Comparison of ENCODE assay signal across 8 mouse cellular contexts in the genomic region with DNA sequence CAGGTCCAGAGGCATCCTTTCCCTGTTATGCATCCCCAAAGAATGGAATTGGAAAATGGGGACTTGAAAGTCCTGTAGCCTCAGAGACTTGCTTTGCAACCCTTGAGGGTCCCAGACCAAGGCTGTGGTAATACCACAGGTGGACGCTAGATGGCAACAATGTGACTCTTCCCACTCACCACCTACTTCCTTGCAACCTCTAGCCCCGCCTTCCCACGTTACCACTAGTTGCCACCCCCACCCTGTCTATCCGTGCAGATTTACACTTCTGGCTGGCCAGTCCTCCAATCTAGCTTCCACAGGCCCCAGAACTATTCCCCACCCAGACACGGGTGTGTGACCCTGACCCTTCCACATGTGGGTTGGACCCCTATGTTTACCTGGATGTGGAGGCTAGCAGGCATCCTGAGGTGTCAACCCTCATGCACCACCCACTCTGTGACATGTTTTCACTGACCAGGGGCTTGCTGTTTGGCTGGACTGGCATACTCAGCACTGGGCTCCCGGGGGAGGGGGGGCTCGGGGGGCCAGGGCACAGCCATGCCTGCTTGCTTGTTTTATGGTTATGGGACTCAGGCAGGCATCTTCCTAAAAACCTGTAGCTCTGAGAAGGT. TPM values are rescaled to one million over a fixed set of nuclear protein-coding genes. Genes with fewer than 3 reads are reported as not detected.
DNase-seq lines count a peak whose midpoint lies in the region; ATAC-seq lines count a peak whose summit lies in the region.

No protein-coding gene starts in this region.

- H3K9ac ChIP-seq in forebrain, embryonic 11.5 days (ENCODE audit: low read length) = no peak overlapping the region

- no peak overlapping the region for H3K4me3 ChIP-seq in forebrain, embryonic 11.5 days (ENCODE audit: low read depth, low read length)
- no peak overlapping the region for H3K4me3 ChIP-seq in hindbrain, embryonic 10.5 days

- DNase-seq in gastrocnemius, adult 18-20 months (ENCODE audit: low spot score) = peak; percentile 57
- no peak for DNase-seq in gastrocnemius, postnatal 25 days
- DNase-seq in c-Kit-positive CD71-negative TER-119-negative erythroid progenitor cells, embryonic 14.5 days (ENCODE audit: low read depth) = peak; percentile 62
- DNase-seq in forebrain, embryonic 11.5 days (ENCODE audit: low spot score) = peak; percentile 88
- DNase-seq in hindbrain, embryonic 10.5 days (ENCODE audit: low spot score) = peak; percentile 69
- DNase-seq in layer of hippocampus, adult 9-11 months = peak; percentile 56
- DNase-seq in skeletal muscle tissue, adult 2 months (ENCODE audit: low read depth, low spot score) = peak; percentile 36

- peaks cover 26% of the 10 kb centered on the region for H3K36me3 ChIP-seq in forebrain, embryonic 11.5 days (ENCODE audit: control insufficient read depth, insufficient read depth, low read length)
- peaks cover 70% of the 10 kb centered on the region for H3K36me3 ChIP-seq in hindbrain, embryonic 10.5 days

- no peaks in the 10 kb centered on the region for H3K27me3 ChIP-seq in forebrain, embryonic 11.5 days (ENCODE audit: control insufficient read depth, insufficient read depth, low read length)
- no peaks in the 10 kb centered on the region for H3K27me3 ChIP-seq in hindbrain, embryonic 10.5 days (ENCODE audit: insufficient read depth, poor library complexity, severe bottlenecking)

- peak; percentile 81 for ATAC-seq in forebrain, embryonic 11.5 days (replicated peaks; ENCODE audit: low FRiP score)
- peak; percentile 92 for ATAC-seq in megakaryocyte, adult 5-6 weeks (ENCODE audit: poor library complexity, severe bottlenecking)

- WGBS in forebrain, embryonic 11.5 days = 16% methylated on average over 7 of the region's 7 CpGs
- WGBS in hindbrain, embryonic 10.5 days = 15% methylated on average over 7 of the region's 7 CpGs

- H3K4me1 ChIP-seq in forebrain, embryonic 11.5 days (replicated peaks; ENCODE audit: control insufficient read depth, insufficient read depth, low read length) = no peaks in the 10 kb centered on the region
- H3K4me1 ChIP-seq in hindbrain, embryonic 10.5 days (replicated peaks) = 0 out of 2 replicates have a peak, but pooled peaks cover 2% of the 10 kb centered on the region

- no peaks in the 10 kb centered on the region for H3K9me3 ChIP-seq in forebrain, embryonic 11.5 days (ENCODE audit: control insufficient read depth, low read length)
- H3K9me3 ChIP-seq in hindbrain, embryonic 10.5 days = peaks cover 11% of the 10 kb centered on the region; the same call in 1 of the 2 replicates

- no peak overlapping the region for H3K4me2 ChIP-seq in forebrain, embryonic 11.5 days (ENCODE audit: low read depth, low read length, severe bottlenecking)

- no peak overlapping the region for H3K27ac ChIP-seq in forebrain, embryonic 11.5 days (ENCODE audit: low read depth, low read length)
- no peak overlapping the region for H3K27ac ChIP-seq in hindbrain, embryonic 10.5 days

RNA-seq across cellular contexts. Expression of gene Slc29a4, which starts 31.3 kb away (rescaled TPM):
- total RNA-seq in gastrocnemius, adult 18-20 months (2021) = under 1 TPM in 1 of 2 experiments, not detected in 1; 0.24 TPM
- under 1 TPM; 0.16 to 0.26 TPM for total RNA-seq in gastrocnemius, postnatal 25 days (2021)
- polyA plus RNA-seq in forebrain, embryonic 11.5 days (2014; fragmentation: Nextera tagmentation; extraction: Ambion mirVana) = 31.3 and 35.6 TPM in 2 replicates
- polyA plus RNA-seq in hindbrain, embryonic 10.5 days (2016; fragmentation: Nextera tagmentation; extraction: Ambion mirVana) = 21.8 and 42.3 TPM in 2 replicates
- total RNA-seq in megakaryocyte, adult 5-6 weeks (2015) = not detected in 2 replicates
- total RNA-seq in megakaryocyte, adult 5-6 weeks (2017) = not detected in 2 replicates
